Mouse (Mus musculus): ENCODE measurements around the gene Dnajb2.

GRCm38 (mm10) chr1:75284911-75285310 is 48.7 kb downstream of the Dnajb2 start:
- TF ChIP-seq GATA1 (IDR thresholded peaks at IDR 0.05; ENCODE audit: low read length) (no peak), TAL1 (IDR thresholded peaks at IDR 0.05; ENCODE audit: low read length) (no peak)

Measured in erythroblast, embryonic 14.5 days (primary cell).